9 mouse cellular contexts compared by ENCODE assay signal in the genomic region with DNA sequence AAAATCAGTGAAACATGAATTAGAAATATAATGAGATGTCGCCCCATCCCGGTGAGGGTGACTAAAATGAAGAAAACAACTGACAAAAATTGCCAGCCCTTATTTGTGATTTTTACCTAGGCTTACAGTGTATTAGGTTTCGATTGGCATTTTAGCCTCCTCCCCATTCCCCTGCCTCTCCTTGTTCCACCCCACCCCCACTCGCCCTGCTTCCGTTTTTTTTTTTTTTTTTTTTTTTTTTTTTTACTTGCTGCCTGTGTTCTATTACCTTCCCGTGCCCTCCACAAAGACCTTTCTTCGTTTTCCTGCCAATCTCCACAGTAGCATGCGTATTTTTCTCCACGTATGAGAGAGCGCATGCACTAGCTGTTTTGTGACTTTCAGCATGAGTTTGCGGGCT.
A peak's percentile ranks its signal among the peaks of the same experiment; 100 is the strongest.
DNase-seq lines count a peak whose midpoint lies in the region; ATAC-seq lines count a peak whose summit lies in the region.
"Had no signal": no experiment of that assay in that cellular context is flagged by ENCODE, and none has a peak within 500 bp of the region (broad histone marks: within the 10 kb centered on the region; RNA-seq: fewer than 3 reads in every experiment).

No protein-coding gene starts in this region.

- peak overlapping the region; percentile 29 for H3K4me3 ChIP-seq in heart, embryonic 16.5 days (ENCODE audit: low read length)
- H3K4me3 ChIP-seq in embryonic facial prominence, embryonic 12.5 days, result 0 out of 2 replicates have a peak overlapping the region, but pooled peaks have one; percentile 5
- 0 out of 2 replicates have a peak overlapping the region, but pooled peaks have one; percentile 12 for H3K4me3 ChIP-seq in limb, embryonic 13.5 days

- no peak for DNase-seq in heart, postnatal 10 days
- peak; percentile 25 for DNase-seq in splenic B cell, adult 2 months (ENCODE audit: low read depth, low spot score)
- DNase-seq in adrenal gland, adult 18-20 months (ENCODE audit: low spot score in 2 of 2), result no peak
- no peak for DNase-seq in adrenal gland, postnatal 36 days
- DNase-seq: cerebellum, postnatal 14 days had no signal

- peak overlapping the region; percentile 51 for H3K4me2 ChIP-seq in heart, embryonic 16.5 days (ENCODE audit: low read depth, low read length)
- peak overlapping the region; percentile 44 for H3K4me2 ChIP-seq in embryonic facial prominence, embryonic 12.5 days (replicated peaks)
- H3K4me2 ChIP-seq in limb, embryonic 13.5 days (replicated peaks), result peak overlapping the region; percentile 53

- no peak for ATAC-seq in heart, embryonic 16.5 days (replicated peaks; ENCODE audit: extremely low read depth, insufficient read depth, low FRiP score)
- ATAC-seq in embryonic facial prominence, embryonic 12.5 days (ENCODE audit: insufficient number of reproducible peaks, insufficient read depth, low FRiP score, low TSS enrichment), result no peak
- ATAC-seq in limb, embryonic 13.5 days (ENCODE audit: low FRiP score, low read depth), result no peak
- no peak for ATAC-seq in frontal cortex, adult (ENCODE audit: low TSS enrichment)

- H3K4me1 ChIP-seq in heart, embryonic 16.5 days (ENCODE audit: control insufficient read depth, insufficient read depth, low read length), result no peaks in the 10 kb centered on the region
- peaks cover 4% of the 10 kb centered on the region; the same call in 1 of the 2 replicates for H3K4me1 ChIP-seq in embryonic facial prominence, embryonic 12.5 days
- peaks cover 11% of the 10 kb centered on the region for H3K4me1 ChIP-seq in limb, embryonic 13.5 days

- H3K27me3 ChIP-seq in heart, embryonic 16.5 days (ENCODE audit: control insufficient read depth, insufficient read depth, low read length), result no peaks in the 10 kb centered on the region
- H3K27me3 ChIP-seq in embryonic facial prominence, embryonic 12.5 days, result no peaks in the 10 kb centered on the region
- H3K27me3 ChIP-seq in limb, embryonic 13.5 days, result no peaks in the 10 kb centered on the region
- H3K27me3 ChIP-seq in splenic B cell, adult 2 months (ENCODE audit: control insufficient read depth, insufficient read depth, low read length, poor library complexity, severe bottlenecking), result no peaks in the 10 kb centered on the region; the same call in 1 of the 2 replicates

- WGBS in heart, embryonic 16.5 days, result 18% methylated on average over 11 of the region's 11 CpGs
- WGBS in embryonic facial prominence, embryonic 12.5 days, result 10% methylated on average over 11 of the region's 11 CpGs
- 12% methylated on average over 11 of the region's 11 CpGs for WGBS in limb, embryonic 13.5 days

- H3K9ac ChIP-seq in heart, embryonic 16.5 days (ENCODE audit: low read length), result no peak overlapping the region
- H3K9ac ChIP-seq in embryonic facial prominence, embryonic 12.5 days, result no peak overlapping the region
- no peak overlapping the region for H3K9ac ChIP-seq in limb, embryonic 13.5 days

- H3K27ac ChIP-seq in heart, embryonic 16.5 days (ENCODE audit: low read length), result no peak overlapping the region
- H3K27ac ChIP-seq in embryonic facial prominence, embryonic 12.5 days, result no peak overlapping the region
- no peak overlapping the region for H3K27ac ChIP-seq in limb, embryonic 13.5 days

- no peaks in the 10 kb centered on the region for H3K36me3 ChIP-seq in heart, embryonic 16.5 days (ENCODE audit: control insufficient read depth, insufficient read depth)
- H3K36me3 ChIP-seq in embryonic facial prominence, embryonic 12.5 days, result no peaks in the 10 kb centered on the region
- H3K36me3 ChIP-seq in limb, embryonic 13.5 days, result no peaks in the 10 kb centered on the region
- H3K36me3 ChIP-seq in splenic B cell, adult 2 months (ENCODE audit: control insufficient read depth, insufficient read depth, low read length, poor library complexity, severe bottlenecking), result no peaks in the 10 kb centered on the region

- intact Hi-C loops in heart, postnatal 10 days (cut with DNase I), result no loop called here

- H3K9me3 ChIP-seq in heart, embryonic 16.5 days (replicated peaks; ENCODE audit: control insufficient read depth, low read length), result no peaks in the 10 kb centered on the region
- H3K9me3 ChIP-seq in embryonic facial prominence, embryonic 12.5 days, result no peaks in the 10 kb centered on the region
- no peaks in the 10 kb centered on the region for H3K9me3 ChIP-seq in limb, embryonic 13.5 days
